Mouse (Mus musculus): Measurements from ENCODE around the gene Trim58. TPM values are rescaled to one million over a fixed set of nuclear protein-coding genes. Genes with fewer than 3 reads are reported as not detected.

The Trim58 gene
- polyA plus RNA-seq, 1 experiment from 2014 or later, result not detected

DNA sequence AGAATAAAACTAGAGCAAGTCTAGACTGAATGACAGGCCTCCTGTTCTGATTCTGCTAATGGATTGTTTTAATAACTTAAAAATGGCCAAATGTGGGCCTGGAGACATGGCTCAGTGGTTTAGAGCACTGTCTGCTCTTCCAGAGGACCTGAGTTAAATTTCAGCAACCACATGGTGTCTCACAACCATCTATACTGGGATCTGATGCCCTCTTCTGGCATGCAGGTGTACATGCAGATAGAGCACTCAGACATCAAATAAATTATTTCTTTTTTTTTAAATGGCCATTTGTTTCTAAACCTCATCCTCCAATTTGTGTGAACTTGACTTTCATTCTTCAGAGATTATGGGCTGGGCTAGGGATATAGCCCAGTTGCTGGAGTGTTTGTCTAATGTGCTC, 29.0 kb downstream of the Trim58 start:
- Histone ChIP-seq H3K36me3 (no peaks in the 10 kb centered on the region), H3K4me1 (no peaks in the 10 kb centered on the region), H3K27me3 (no peaks in the 10 kb centered on the region), H3K9ac (replicated peaks) (no peak overlapping the region), H3K4me3 (no peak overlapping the region), H3K4me2 (replicated peaks) (no peak overlapping the region), H3K9me3 (no peaks in the 10 kb centered on the region), H3K27ac (replicated peaks) (no peak overlapping the region)
- ATAC-seq (replicated peaks), result no peak

DNA sequence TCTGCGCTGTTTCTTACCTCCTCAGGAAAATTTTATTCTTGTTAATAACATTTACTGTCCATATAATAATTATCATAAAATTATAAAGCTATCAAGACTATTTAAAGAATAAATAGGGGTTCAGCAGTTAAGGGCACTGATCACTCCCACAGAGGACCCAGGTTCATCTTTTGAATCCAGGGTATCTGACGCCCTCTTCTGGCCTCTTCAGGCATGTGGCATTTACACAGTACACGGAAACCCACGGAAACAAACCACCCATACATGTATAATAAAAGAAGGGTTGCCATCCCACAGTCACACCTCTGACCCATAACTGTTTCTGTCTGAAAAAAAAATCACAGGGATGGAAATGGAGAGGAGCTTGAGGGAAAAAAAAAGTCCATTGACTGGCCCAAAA, 31.6 kb downstream of the Trim58 start:
- no peak overlapping the region for H3K4me2 ChIP-seq (replicated peaks)
- WGBS, result 51% methylated on average over 4 of the region's 4 CpGs
- no peak overlapping the region for H3K9ac ChIP-seq (replicated peaks)
- H3K4me3 ChIP-seq, result no peak overlapping the region
- no peaks in the 10 kb centered on the region for H3K36me3 ChIP-seq
- no peaks in the 10 kb centered on the region for H3K27me3 ChIP-seq
- H3K27ac ChIP-seq (replicated peaks), result no peak overlapping the region
- no peaks in the 10 kb centered on the region for H3K9me3 ChIP-seq
- H3K4me1 ChIP-seq, result no peaks in the 10 kb centered on the region
- ATAC-seq (replicated peaks), result no peak

DNA sequence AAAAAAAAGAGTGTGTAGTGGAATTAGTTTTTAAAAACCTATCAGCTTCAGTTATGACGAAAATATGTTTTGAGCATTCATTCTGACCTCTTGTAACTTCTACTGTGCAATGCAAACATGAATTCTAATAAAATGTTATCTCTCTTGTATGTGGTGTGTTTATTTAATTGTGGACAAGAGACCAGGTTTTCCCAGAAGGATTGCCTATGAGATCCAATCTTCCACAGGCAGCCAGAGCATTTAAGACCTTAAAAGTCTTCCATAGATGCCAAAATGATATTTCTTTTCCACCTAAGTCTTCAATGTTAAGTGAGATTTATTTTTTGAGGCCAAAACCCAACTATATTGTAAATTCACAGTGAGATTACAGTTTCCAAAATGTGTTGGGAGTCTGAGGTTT, 40.5 kb downstream of the Trim58 start, which contains the start of gene Olfr320:
TSS of gene Olfr320 (plus strand) at position 301 of the 400 bp plus-strand sequence.
- no peak within 1 kb of the TSS for H3K4me3 ChIP-seq
- no peaks in the 10 kb centered on the region for H3K36me3 ChIP-seq
- no peaks in the 10 kb centered on the region for H3K4me1 ChIP-seq
- no peak within 1 kb of the TSS for H3K4me2 ChIP-seq (replicated peaks)
- no peak within 1 kb of the TSS for H3K9ac ChIP-seq (replicated peaks)
- H3K27me3 ChIP-seq, result no peaks in the 10 kb centered on the region
- H3K27ac ChIP-seq (replicated peaks), result no peak within 1 kb of the TSS
- 91% methylated on average over 1 of the region's 1 CpGs for WGBS
- ATAC-seq (replicated peaks), result no peak
- no peaks in the 10 kb centered on the region for H3K9me3 ChIP-seq

DNA sequence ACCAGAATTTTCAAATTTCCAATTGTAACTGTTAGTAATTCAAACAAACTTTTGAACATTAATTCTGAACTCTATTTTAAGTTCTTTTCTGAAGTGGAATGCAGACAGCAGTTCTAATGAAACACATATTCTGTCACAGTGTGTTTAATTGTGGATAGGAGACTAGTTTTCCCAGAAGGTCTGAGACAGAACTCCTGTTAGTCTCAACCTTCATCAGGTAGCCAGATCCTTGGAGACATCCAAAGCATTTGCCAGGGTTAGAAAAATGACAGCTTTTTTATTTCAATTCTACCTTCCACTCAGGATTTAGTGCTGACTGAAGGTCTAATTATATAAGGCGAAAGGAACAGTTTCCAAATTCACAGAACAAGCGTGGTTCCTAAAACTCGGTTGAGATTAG, 58.6 kb downstream of the Trim58 start, which contains the start of gene Olfr319:
TSS of gene Olfr319 (plus strand) at position 301 of the 400 bp plus-strand sequence.
- no peaks in the 10 kb centered on the region for H3K27me3 ChIP-seq
- H3K9ac ChIP-seq (replicated peaks), result no peak within 1 kb of the TSS
- H3K36me3 ChIP-seq, result no peaks in the 10 kb centered on the region
- H3K27ac ChIP-seq (replicated peaks), result no peak within 1 kb of the TSS
- H3K4me1 ChIP-seq, result no peaks in the 10 kb centered on the region
- no peak within 1 kb of the TSS for H3K4me2 ChIP-seq (replicated peaks)
- H3K9me3 ChIP-seq, result 0 out of 2 replicates have a peak, but pooled peaks cover 7% of the 10 kb centered on the region
- 86% methylated on average over 3 of the region's 3 CpGs for WGBS
- ATAC-seq (replicated peaks), result no peak
- H3K4me3 ChIP-seq, result no peak within 1 kb of the TSS

Other genes with a start within 250 kb of the Trim58 start
- not detected in 2 replicates for gene 1810065E05Rik, start 219.4 kb upstream of the Trim58 start, polyA plus RNA-seq (2015; fragmentation: Nextera tagmentation; extraction: Ambion mirVana)
- gene Gm12253, start 207.9 kb upstream of the Trim58 start, polyA plus RNA-seq (2015; fragmentation: Nextera tagmentation; extraction: Ambion mirVana), result not detected in 2 replicates
- not detected in 2 replicates for gene Lypd9, start 187.5 kb upstream of the Trim58 start, polyA plus RNA-seq (2015; fragmentation: Nextera tagmentation; extraction: Ambion mirVana)
- gene Olfr30, start 178.2 kb upstream of the Trim58 start, polyA plus RNA-seq (2015; fragmentation: Nextera tagmentation; extraction: Ambion mirVana), result not detected in 2 replicates
- not detected in 2 replicates for gene Olfr332, start 147.9 kb upstream of the Trim58 start, polyA plus RNA-seq (2015; fragmentation: Nextera tagmentation; extraction: Ambion mirVana)
- not detected in 2 replicates for gene Olfr331, start 137.9 kb upstream of the Trim58 start, polyA plus RNA-seq (2015; fragmentation: Nextera tagmentation; extraction: Ambion mirVana)
- gene Olfr330, start 105.6 kb upstream of the Trim58 start, polyA plus RNA-seq (2015; fragmentation: Nextera tagmentation; extraction: Ambion mirVana), result not detected in 2 replicates
- gene Olfr329-ps, start 94.0 kb upstream of the Trim58 start, polyA plus RNA-seq (2015; fragmentation: Nextera tagmentation; extraction: Ambion mirVana), result not detected in 2 replicates
- gene Olfr328, start 84.8 kb upstream of the Trim58 start, polyA plus RNA-seq (2015; fragmentation: Nextera tagmentation; extraction: Ambion mirVana), result 0.10 TPM in 1 of 2 replicates, not detected in the other
- not detected in 2 replicates for gene Olfr224, start 69.9 kb upstream of the Trim58 start, polyA plus RNA-seq (2015; fragmentation: Nextera tagmentation; extraction: Ambion mirVana)
- gene Olfr325, start 62.7 kb upstream of the Trim58 start, polyA plus RNA-seq (2015; fragmentation: Nextera tagmentation; extraction: Ambion mirVana), result not detected in 2 replicates
- gene Olfr324, start 45.4 kb upstream of the Trim58 start, polyA plus RNA-seq (2015; fragmentation: Nextera tagmentation; extraction: Ambion mirVana), result not detected in 2 replicates
- not detected in 2 replicates for gene 2210407C18Rik, start 24.4 kb upstream of the Trim58 start, polyA plus RNA-seq (2015; fragmentation: Nextera tagmentation; extraction: Ambion mirVana)
- gene Olfr323, start 10.0 kb upstream of the Trim58 start, polyA plus RNA-seq (2015; fragmentation: Nextera tagmentation; extraction: Ambion mirVana), result not detected in 2 replicates
- gene Olfr322, start 18.3 kb downstream of the Trim58 start, polyA plus RNA-seq (2015; fragmentation: Nextera tagmentation; extraction: Ambion mirVana), result not detected in 2 replicates
- not detected in 2 replicates for gene Olfr320, start 40.6 kb downstream of the Trim58 start, polyA plus RNA-seq (2015; fragmentation: Nextera tagmentation; extraction: Ambion mirVana)
- 0.19 TPM in 1 of 2 replicates, not detected in the other for gene Olfr319, start 58.7 kb downstream of the Trim58 start, polyA plus RNA-seq (2015; fragmentation: Nextera tagmentation; extraction: Ambion mirVana)
- not detected in 2 replicates for gene Olfr318, start 83.5 kb downstream of the Trim58 start, polyA plus RNA-seq (2015; fragmentation: Nextera tagmentation; extraction: Ambion mirVana)
- 0.06 and 0.10 TPM in 2 replicates for gene Olfr317, start 98.7 kb downstream of the Trim58 start, polyA plus RNA-seq (2015; fragmentation: Nextera tagmentation; extraction: Ambion mirVana)
- gene Olfr316, start 112.3 kb downstream of the Trim58 start, polyA plus RNA-seq (2015; fragmentation: Nextera tagmentation; extraction: Ambion mirVana), result 0.08 TPM in 1 of 2 replicates, not detected in the other
- gene Olfr315, start 132.7 kb downstream of the Trim58 start, polyA plus RNA-seq (2015; fragmentation: Nextera tagmentation; extraction: Ambion mirVana), result not detected in 2 replicates
- gene Olfr314, start 142.5 kb downstream of the Trim58 start, polyA plus RNA-seq (2015; fragmentation: Nextera tagmentation; extraction: Ambion mirVana), result not detected in 2 replicates
- gene Fam183b, start 161.5 kb downstream of the Trim58 start, polyA plus RNA-seq (2015; fragmentation: Nextera tagmentation; extraction: Ambion mirVana), result 4.9 and 8.4 TPM in 2 replicates
- gene Olfr313, start 174.5 kb downstream of the Trim58 start, polyA plus RNA-seq (2015; fragmentation: Nextera tagmentation; extraction: Ambion mirVana), result not detected in 2 replicates
- gene Olfr312, start 188.8 kb downstream of the Trim58 start, polyA plus RNA-seq (2015; fragmentation: Nextera tagmentation; extraction: Ambion mirVana), result not detected in 2 replicates
- not detected in 2 replicates for gene Olfr311, start 198.8 kb downstream of the Trim58 start, polyA plus RNA-seq (2015; fragmentation: Nextera tagmentation; extraction: Ambion mirVana)
- gene Gm12258, start 206.7 kb downstream of the Trim58 start, polyA plus RNA-seq (2015; fragmentation: Nextera tagmentation; extraction: Ambion mirVana), result 22.9 TPM in 2 replicates
- 11.5 and 11.6 TPM in 2 replicates for gene 2810021J22Rik, start 226.8 kb downstream of the Trim58 start, polyA plus RNA-seq (2015; fragmentation: Nextera tagmentation; extraction: Ambion mirVana)

All from forebrain, embryonic 15.5 days (tissue).